Mouse (Mus musculus): ENCODE data around the gene Slc22a16. TPM values are rescaled to one million over a fixed set of nuclear protein-coding genes. Genes with fewer than 3 reads are reported as not detected.

Gene Slc22a16
- polyA plus RNA-seq, 1 experiment from 2014 or later: not detected

DNA sequence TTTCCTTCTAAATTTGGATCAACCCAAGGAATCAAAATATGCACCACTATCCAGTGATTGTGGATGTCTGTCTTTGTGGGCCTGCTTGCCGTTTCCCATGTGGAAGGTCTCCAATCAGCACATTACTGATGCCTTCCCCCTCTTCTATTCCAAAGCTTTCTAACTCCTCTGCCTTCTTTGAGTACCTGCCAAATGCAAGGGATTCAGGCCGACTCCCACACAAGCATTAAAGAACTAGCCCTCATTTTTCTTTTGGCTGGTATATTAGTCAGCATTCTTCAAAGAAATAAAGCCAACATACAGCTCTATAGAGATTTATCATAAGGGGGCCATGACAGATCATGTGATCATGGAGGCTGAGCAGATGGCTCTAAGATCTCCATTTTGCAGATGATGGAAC lies 81.5 kb downstream of the Slc22a16 start:
- no peak overlapping the region for H3K4me3 ChIP-seq
- WGBS: 82% methylated on average over 2 of the region's 2 CpGs
- peaks cover 10% of the 10 kb centered on the region for H3K4me1 ChIP-seq
- H3K36me3 ChIP-seq: no peaks in the 10 kb centered on the region
- H3K9me3 ChIP-seq (replicated peaks): no peaks in the 10 kb centered on the region
- DNase-seq (ENCODE audit: low spot score): no peak
- H3K27me3 ChIP-seq (ENCODE audit: low read depth, poor library complexity, severe bottlenecking): no peaks in the 10 kb centered on the region
- H3K27ac ChIP-seq: no peak overlapping the region

Other genes with a start within 250 kb of the Slc22a16 start
- 5.0 and 9.0 TPM in 2 replicates for gene Cdk19, start 230.8 kb upstream of the Slc22a16 start, polyA plus RNA-seq (2016; fragmentation: Nextera tagmentation; extraction: Ambion mirVana)
- gene Ddo, start 59.7 kb downstream of the Slc22a16 start, polyA plus RNA-seq (2016; fragmentation: Nextera tagmentation; extraction: Ambion mirVana): 0.08 and 0.34 TPM in 2 replicates
- 1.6 and 1.8 TPM in 2 replicates for gene Mettl24, start 112.9 kb downstream of the Slc22a16 start, polyA plus RNA-seq (2016; fragmentation: Nextera tagmentation; extraction: Ambion mirVana)

Measured in limb, embryonic 10.5 days (tissue).